Mouse (Mus musculus): ENCODE measurements around the gene Usp26. TPM values are rescaled to one million over a fixed set of nuclear protein-coding genes. Genes with fewer than 3 reads are reported as not detected.

Gene Usp26
- polyA plus RNA-seq (2016; fragmentation: Nextera tagmentation; extraction: Ambion mirVana), result not detected in 2 replicates

DNA sequence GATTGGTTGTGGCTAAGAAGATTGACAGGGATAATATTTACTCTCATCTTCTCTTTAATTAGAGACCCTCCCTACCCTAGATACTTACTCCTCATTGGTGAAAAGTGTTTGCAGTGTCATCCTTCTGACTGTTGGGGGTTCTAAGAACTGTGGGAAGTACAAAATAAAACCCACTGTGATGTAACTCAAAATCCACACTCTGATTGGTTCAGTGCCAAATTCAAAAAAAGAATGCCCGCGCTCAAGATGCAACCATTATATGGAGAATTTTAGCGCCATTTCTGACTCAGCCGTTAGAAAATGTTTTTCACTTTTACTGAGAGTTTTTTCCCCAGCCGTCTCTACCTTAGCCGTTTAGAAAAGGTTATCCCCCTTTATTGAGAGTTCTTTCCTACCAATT lies at the start of gene Usp26:
Usp26 (minus strand) TSS at position 101 of the 400 bp plus-strand sequence.
- Histone ChIP-seq H3K9ac (no peak within 1 kb of the TSS), H3K4me2 (no peak within 1 kb of the TSS), H3K4me3 (no peak within 1 kb of the TSS), H3K36me3 (no peaks in the 10 kb centered on the region), H3K4me1 (no peaks in the 10 kb centered on the region), H3K27me3 (replicated peaks) (no peaks in the 10 kb centered on the region), H3K9me3 (replicated peaks) (no peaks in the 10 kb centered on the region), H3K27ac (no peak within 1 kb of the TSS)
- ATAC-seq, result no peak
- 76% methylated on average over 6 of the region's 6 CpGs for whole genome bisulfite sequencing (ENCODE audit: insufficient replicate concordance)

DNA sequence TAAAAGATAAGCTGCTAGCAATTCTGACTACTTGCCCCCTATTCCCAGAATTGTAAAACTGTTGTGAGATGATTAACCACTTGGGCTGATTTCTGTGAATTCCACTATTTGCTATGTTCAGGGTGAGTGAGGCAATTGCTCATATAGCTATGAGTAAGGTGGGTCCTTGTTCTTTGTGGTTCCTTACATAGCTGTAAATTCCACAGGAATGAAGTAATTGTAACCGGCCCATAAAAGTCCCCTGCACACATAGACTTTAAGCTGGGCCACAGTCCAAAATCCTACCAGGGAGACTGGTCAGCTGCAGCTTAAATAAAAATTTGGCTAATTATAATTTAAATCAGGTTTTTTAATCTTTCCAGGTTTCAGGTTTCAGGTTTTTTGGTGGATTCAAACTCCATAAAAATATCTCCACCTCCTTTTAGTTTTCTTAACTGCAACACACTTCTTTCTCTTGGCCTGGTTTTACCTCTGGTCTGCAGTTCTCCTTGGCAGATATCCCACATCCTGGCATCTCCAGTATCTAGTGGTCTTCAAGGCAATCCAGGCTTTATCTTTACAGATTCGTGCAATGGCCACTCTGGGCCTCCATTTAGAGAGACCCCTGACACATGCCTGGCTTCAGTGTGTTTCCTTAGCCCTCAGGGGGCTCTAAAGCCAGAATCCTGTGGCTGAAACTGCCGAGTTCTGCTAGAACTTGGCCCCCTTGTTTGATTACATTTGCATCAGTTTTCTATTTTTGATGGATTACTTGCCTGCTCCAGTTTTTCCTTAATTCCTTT lies 13.6 kb upstream of the Usp26 start:
- no peak for ATAC-seq
- 29% methylated on average over 3 of the region's 3 CpGs for WGBS (ENCODE audit: insufficient replicate concordance)

DNA sequence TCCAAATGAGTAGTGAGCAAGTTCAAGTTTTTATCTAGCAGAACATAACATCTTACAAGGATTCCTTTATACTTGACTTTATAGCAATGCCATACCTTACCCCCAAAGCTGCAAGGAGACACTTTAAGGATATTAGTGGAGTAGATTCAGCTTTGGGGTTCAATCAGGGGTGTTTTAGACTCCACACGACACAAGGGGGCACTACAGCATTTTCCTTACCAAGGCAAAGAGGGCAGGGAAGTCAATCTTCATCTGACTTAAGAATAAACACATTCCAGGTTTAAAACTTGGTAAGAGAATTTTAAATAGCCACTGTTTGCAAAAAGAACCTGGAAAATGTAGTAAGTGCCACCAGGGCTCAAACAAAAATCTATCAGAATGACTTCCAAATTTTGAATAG lies 33.6 kb downstream of the Usp26 start:
- 3% methylated on average over 1 of the region's 1 CpGs for WGBS (ENCODE audit: insufficient replicate concordance)
- Histone ChIP-seq H3K9me3 (replicated peaks) (no peaks in the 10 kb centered on the region), H3K9ac (no peak overlapping the region), H3K27me3 (replicated peaks) (no peaks in the 10 kb centered on the region; the same call in 1 of the 2 replicates), H3K4me3 (no peak overlapping the region), H3K36me3 (no peaks in the 10 kb centered on the region), H3K27ac (no peak overlapping the region), H3K4me1 (no peaks in the 10 kb centered on the region), H3K4me2 (no peak overlapping the region)
- ATAC-seq, result no peak

More for the DNA sequence above, 13.6 kb upstream of the Usp26 start:
- Histone ChIP-seq H3K27me3 (replicated peaks) (no peaks in the 10 kb centered on the region), H3K9me3 (replicated peaks) (no peaks in the 10 kb centered on the region), H3K9ac (no peak overlapping the region), H3K4me2 (no peak overlapping the region), H3K27ac (no peak overlapping the region), H3K4me1 (no peaks in the 10 kb centered on the region), H3K36me3 (no peaks in the 10 kb centered on the region), H3K4me3 (no peak overlapping the region)

DNA sequence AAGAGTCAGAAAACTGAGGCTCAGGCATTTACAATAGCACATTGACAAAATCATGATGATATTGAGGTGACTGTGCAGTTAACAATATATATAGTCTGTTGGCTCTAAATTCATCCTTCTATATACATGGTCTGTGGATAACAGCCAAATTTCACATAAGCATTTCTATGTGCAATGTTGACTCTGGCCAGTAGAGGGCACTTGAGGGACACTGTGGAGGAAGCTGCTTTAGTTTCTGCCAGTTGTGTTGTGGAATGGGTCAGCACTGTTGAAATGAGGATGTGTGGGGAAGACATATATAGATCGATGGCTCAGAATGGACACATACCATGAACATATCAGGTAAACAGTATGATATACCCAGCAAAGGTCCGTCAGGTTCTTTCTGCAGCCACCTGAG lies 64.6 kb downstream of the Usp26 start:
- no peak overlapping the region for H3K9ac ChIP-seq
- H3K4me2 ChIP-seq, result no peak overlapping the region
- ATAC-seq, result no peak
- H3K27me3 ChIP-seq (replicated peaks), result no peaks in the 10 kb centered on the region
- H3K4me1 ChIP-seq, result no peaks in the 10 kb centered on the region
- H3K27ac ChIP-seq, result no peak overlapping the region
- 0 out of 2 replicates have a peak, but pooled peaks cover 5% of the 10 kb centered on the region for H3K9me3 ChIP-seq (replicated peaks)
- no peaks in the 10 kb centered on the region for H3K36me3 ChIP-seq
- H3K4me3 ChIP-seq, result no peak overlapping the region
- 59% methylated on average over 2 of the region's 2 CpGs for WGBS (ENCODE audit: insufficient replicate concordance)

DNA sequence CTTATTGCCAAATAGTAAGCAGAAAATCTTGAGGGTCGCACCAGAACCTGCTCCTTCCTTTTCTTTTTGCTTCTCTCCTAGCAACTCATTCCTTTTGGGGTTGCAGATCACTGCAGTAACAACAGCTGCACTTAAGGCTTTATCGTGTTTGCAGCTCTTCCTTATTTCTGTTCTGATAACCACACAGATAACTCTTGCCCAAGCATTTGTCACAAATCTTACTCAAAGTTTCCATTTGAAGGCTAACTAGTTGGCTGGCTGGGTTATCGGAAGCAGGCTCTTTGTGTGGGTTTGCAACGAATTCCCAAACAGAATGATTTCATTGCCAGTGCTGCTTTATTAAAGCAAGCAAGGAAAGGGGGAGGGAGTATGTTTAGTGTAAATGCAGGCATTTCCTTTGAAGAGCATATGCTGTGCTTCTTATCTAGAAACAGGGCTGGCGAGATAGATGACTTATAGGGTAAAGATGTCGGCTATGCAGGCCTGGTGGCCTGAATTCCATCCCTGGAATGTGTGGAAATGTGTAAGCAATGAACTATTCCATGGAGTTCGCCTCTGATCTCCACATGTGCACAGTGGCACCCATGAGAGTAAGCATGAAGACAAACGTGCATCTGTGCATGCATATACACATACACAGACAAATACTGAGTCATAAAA lies 86.8 kb downstream of the Usp26 start:
- no peaks in the 10 kb centered on the region for H3K27me3 ChIP-seq (replicated peaks)
- ATAC-seq, result no peak
- H3K4me2 ChIP-seq, result no peak overlapping the region
- no peak overlapping the region for H3K9ac ChIP-seq
- no peak overlapping the region for H3K27ac ChIP-seq
- WGBS (ENCODE audit: insufficient replicate concordance), result 26% methylated on average over 8 of the region's 8 CpGs
- H3K4me3 ChIP-seq, result no peak overlapping the region
- H3K9me3 ChIP-seq (replicated peaks), result no peaks in the 10 kb centered on the region
- H3K36me3 ChIP-seq, result no peaks in the 10 kb centered on the region
- H3K4me1 ChIP-seq, result no peaks in the 10 kb centered on the region

DNA sequence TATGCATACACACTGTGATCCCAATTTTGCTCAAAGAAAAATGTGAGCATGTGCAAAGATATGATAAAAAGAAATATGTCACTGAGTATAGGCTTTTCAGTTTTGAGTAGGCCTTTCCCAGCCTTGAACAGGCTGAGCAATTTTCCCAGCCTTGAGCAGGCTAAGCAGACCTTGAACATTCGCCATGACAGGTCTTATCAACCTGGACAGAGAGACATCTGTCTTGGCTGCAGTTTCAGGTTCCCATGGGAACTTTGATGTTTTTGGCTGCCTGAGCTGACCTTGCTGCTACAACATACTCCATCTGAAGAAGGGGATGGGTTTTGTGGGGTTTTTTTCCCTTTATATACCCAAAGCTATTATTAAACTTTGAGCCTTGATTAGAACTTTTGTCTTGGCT lies 88.0 kb downstream of the Usp26 start:
- H3K9ac ChIP-seq, result no peak overlapping the region
- ATAC-seq, result no peak
- no peaks in the 10 kb centered on the region for H3K4me1 ChIP-seq
- no peak overlapping the region for H3K27ac ChIP-seq
- H3K27me3 ChIP-seq (replicated peaks), result no peaks in the 10 kb centered on the region
- no peaks in the 10 kb centered on the region for H3K9me3 ChIP-seq (replicated peaks)
- H3K4me2 ChIP-seq, result no peak overlapping the region
- WGBS (ENCODE audit: insufficient replicate concordance), result 43% methylated on average over 1 of the region's 1 CpGs
- H3K36me3 ChIP-seq, result no peaks in the 10 kb centered on the region
- H3K4me3 ChIP-seq, result no peak overlapping the region

Other genes with a start within 250 kb of the Usp26 start
- 2.5 and 2.6 TPM in 2 replicates for gene Hs6st2, start 119.4 kb downstream of the Usp26 start, polyA plus RNA-seq (2016; fragmentation: Nextera tagmentation; extraction: Ambion mirVana)
- not detected in 2 replicates for gene 1700080O16Rik, start 171.5 kb upstream of the Usp26 start, polyA plus RNA-seq (2016; fragmentation: Nextera tagmentation; extraction: Ambion mirVana)

Measured in liver, embryonic 12.5 days (tissue).